Comparison of ENCODE assay signal across 8 mouse cellular contexts in genomic region chr9:20384532-20385342, GRCm38 (mm10). TPM values are rescaled to one million over a fixed set of nuclear protein-coding genes. Genes with fewer than 3 reads are reported as not detected.
DNase-seq lines count a peak whose midpoint lies in the region; ATAC-seq and TF ChIP-seq lines count a peak whose summit lies in the region.

Gene Zfp560, minus strand, starts transcription at chr9:20385177.

- no peaks in the 10 kb centered on the region; the same call in 1 of the 2 replicates for H3K9me3 ChIP-seq in embryonic facial prominence, embryonic 14.5 days (ENCODE audit: control insufficient read depth, low read length)
- no peaks in the 10 kb centered on the region for H3K9me3 ChIP-seq in limb, embryonic 13.5 days
- H3K9me3 ChIP-seq in midbrain, embryonic 16.5 days (replicated peaks; ENCODE audit: control insufficient read depth, low read length, poor library complexity, severe bottlenecking), result no peaks in the 10 kb centered on the region

- 0 out of 2 replicates have a peak, but pooled peaks have one; percentile 9 for TF ChIP-seq EP300 in heart, adult 2 months (IDR thresholded peaks at IDR 0.05; ENCODE audit: insufficient read depth, low read depth, low read length)

- WGBS in embryonic facial prominence, embryonic 14.5 days, result 3% methylated on average over 40 of the region's 40 CpGs
- 3% methylated on average over 40 of the region's 40 CpGs for WGBS in heart, adult 2 months
- 3% methylated on average over 40 of the region's 40 CpGs for WGBS in limb, embryonic 13.5 days
- WGBS in midbrain, embryonic 16.5 days, result 3% methylated on average over 40 of the region's 40 CpGs

- no peaks in the 10 kb centered on the region for H3K27me3 ChIP-seq in embryonic facial prominence, embryonic 14.5 days (replicated peaks; ENCODE audit: control insufficient read depth, insufficient read depth, low read length)
- H3K27me3 ChIP-seq in heart, adult 2 months (ENCODE audit: control insufficient read depth, insufficient read depth, low read length), result no peaks in the 10 kb centered on the region
- H3K27me3 ChIP-seq in limb, embryonic 13.5 days, result no peaks in the 10 kb centered on the region
- no peaks in the 10 kb centered on the region for H3K27me3 ChIP-seq in midbrain, embryonic 16.5 days (ENCODE audit: control insufficient read depth, insufficient read depth, low read depth, low read length)

- DNase-seq in 3T3-L1 (ENCODE audit: low read depth, low spot score), result peak; percentile 91
- DNase-seq in adrenal gland, postnatal 4 days (ENCODE audit: low spot score in 2 of 2), result peak; percentile 75 to 85
- DNase-seq in embryonic facial prominence, embryonic 14.5 days (ENCODE audit: low spot score), result peak; percentile 95
- peak; percentile 90 to 94 for DNase-seq in heart, adult 2 months
- peak; percentile 72 to 87 for DNase-seq in kidney, adult 8-10 months
- peak; percentile 82 to 90 for DNase-seq in spleen, postnatal 10 days (ENCODE audit: low spot score in 2 of 2)

- no peaks in the 10 kb centered on the region for H3K36me3 ChIP-seq in embryonic facial prominence, embryonic 14.5 days (ENCODE audit: control insufficient read depth, insufficient read depth, low read length)
- H3K36me3 ChIP-seq in heart, adult 2 months (ENCODE audit: control insufficient read depth, insufficient read depth, low read length), result no peaks in the 10 kb centered on the region
- no peaks in the 10 kb centered on the region for H3K36me3 ChIP-seq in limb, embryonic 13.5 days
- no peaks in the 10 kb centered on the region for H3K36me3 ChIP-seq in midbrain, embryonic 16.5 days (ENCODE audit: control insufficient read depth, insufficient read depth, low read length)

- peak within 1 kb of the TSS; percentile 77 for H3K9ac ChIP-seq in embryonic facial prominence, embryonic 14.5 days (ENCODE audit: low read depth, low read length)
- peak within 1 kb of the TSS; percentile 80 for H3K9ac ChIP-seq in heart, adult 2 months (ENCODE audit: low read depth, low read length)
- H3K9ac ChIP-seq in limb, embryonic 13.5 days, result peak within 1 kb of the TSS; percentile 79
- H3K9ac ChIP-seq in midbrain, embryonic 16.5 days (ENCODE audit: low read depth, low read length), result peak within 1 kb of the TSS; percentile 82

- peak within 1 kb of the TSS; percentile 79 for H3K27ac ChIP-seq in embryonic facial prominence, embryonic 14.5 days (replicated peaks; ENCODE audit: low read depth, low read length)
- H3K27ac ChIP-seq in heart, adult 2 months, result peak within 1 kb of the TSS; percentile 68
- H3K27ac ChIP-seq in limb, embryonic 13.5 days, result peak within 1 kb of the TSS; percentile 61; the same call in 1 of the 2 replicates
- peak within 1 kb of the TSS; percentile 85 for H3K27ac ChIP-seq in midbrain, embryonic 16.5 days (ENCODE audit: low read length)

- H3K4me1 ChIP-seq in embryonic facial prominence, embryonic 14.5 days (ENCODE audit: control insufficient read depth, insufficient read depth, low read length), result peaks cover 12% of the 10 kb centered on the region; the same call in 1 of the 2 replicates
- peaks cover 1% of the 10 kb centered on the region for H3K4me1 ChIP-seq in heart, adult 2 months (ENCODE audit: control insufficient read depth, insufficient read depth, low read length)
- peaks cover 11% of the 10 kb centered on the region for H3K4me1 ChIP-seq in limb, embryonic 13.5 days
- H3K4me1 ChIP-seq in midbrain, embryonic 16.5 days (ENCODE audit: control insufficient read depth, insufficient read depth, low read length), result peaks cover 15% of the 10 kb centered on the region

- no peaks in the 10 kb centered on the region for H3K79me2 ChIP-seq in heart, adult 2 months (replicated peaks; ENCODE audit: control insufficient read depth, insufficient read depth, low read length)

- intact Hi-C loops in heart, adult 2 months (cut with DNase I), result loop anchor here (2.0 to 10.0 kb wide), 4 partner anchors 76 to 268 kb away; partner anchors contain the start of genes Pin1, Zfp26 and Zfp846

- TF ChIP-seq CTCF in heart, adult 2 months (IDR thresholded peaks at IDR 0.05), result peak; percentile 80

- H3K4me2 ChIP-seq in embryonic facial prominence, embryonic 14.5 days (ENCODE audit: low read depth, low read length), result peak within 1 kb of the TSS; percentile 82
- H3K4me2 ChIP-seq in limb, embryonic 13.5 days (replicated peaks), result peak within 1 kb of the TSS; percentile 83
- H3K4me2 ChIP-seq in midbrain, embryonic 16.5 days (ENCODE audit: low read length), result peak within 1 kb of the TSS; percentile 70

- ATAC-seq in embryonic facial prominence, embryonic 14.5 days (ENCODE audit: low read depth), result peak; percentile 100
- peak; percentile 98 for ATAC-seq in limb, embryonic 13.5 days (ENCODE audit: low FRiP score, low read depth)
- ATAC-seq in midbrain, embryonic 16.5 days, result peak; percentile 99

- TF ChIP-seq POLR2A in heart, adult 2 months (IDR thresholded peaks at IDR 0.05; ENCODE audit: insufficient read depth, low read depth, low read length), result peak; percentile 74

- peak within 1 kb of the TSS; percentile 69 for H3K4me3 ChIP-seq in embryonic facial prominence, embryonic 14.5 days (ENCODE audit: low read depth, low read length)
- H3K4me3 ChIP-seq in heart, adult 2 months, result peak within 1 kb of the TSS; percentile 65
- H3K4me3 ChIP-seq in limb, embryonic 13.5 days, result peak within 1 kb of the TSS; percentile 67
- H3K4me3 ChIP-seq in midbrain, embryonic 16.5 days (ENCODE audit: low read depth, low read length), result peak within 1 kb of the TSS; percentile 73

RNA-seq across cellular contexts. Expression of gene Zfp560, which starts in this region (rescaled TPM):
- total RNA-seq in adrenal gland, postnatal 4 days (2021), result 10 to 100 TPM; 14.6 to 15.1 TPM
- polyA plus RNA-seq in embryonic facial prominence, embryonic 14.5 days (2014; fragmentation: Nextera tagmentation; extraction: Ambion mirVana), result 32.7 and 40.1 TPM in 2 replicates
- 10 to 100 TPM in 1 of 2 experiments, 1 to 10 TPM in 1; 9.9 to 11.0 TPM for total RNA-seq in heart, adult 2 months (2021)
- 10.1 and 13.6 TPM in 2 replicates for polyA plus RNA-seq in heart, adult 2 months (2012; rRNA removed)
- polyA plus RNA-seq in limb, embryonic 13.5 days (2015; fragmentation: Nextera tagmentation; extraction: Ambion mirVana), result 34.5 and 38.7 TPM in 2 replicates
- 37.3 and 38.5 TPM in 2 replicates for polyA plus RNA-seq in midbrain, embryonic 16.5 days (2015; fragmentation: Nextera tagmentation; extraction: Ambion mirVana)

Comparison
In these comparisons a context has a peak if more than half of its experiments do, and no peak if none do; other contexts are left out.
1. Peak in every context shown above with its lines: DNase-seq, ATAC-seq, H3K4me3 ChIP-seq and H3K27ac ChIP-seq.